Mouse (Mus musculus) CD4-positive helper T cell, adult 2 months (primary cell): ENCODE results near the gene AC131692.1.
"Not testable (repeated sequence)": the region's sequence is repeated elsewhere in the genome, so short reads cannot be mapped to it uniquely, and the experiment has no call there.

ENCODE experiments used
- DNase-seq: peaks from one replicate; pipeline ENCODE4 v3.0.0-alpha.2; 2012; ENCODE audit warnings: low read depth, missing footprints, low spot score

The AC131692.1 gene

DNA sequence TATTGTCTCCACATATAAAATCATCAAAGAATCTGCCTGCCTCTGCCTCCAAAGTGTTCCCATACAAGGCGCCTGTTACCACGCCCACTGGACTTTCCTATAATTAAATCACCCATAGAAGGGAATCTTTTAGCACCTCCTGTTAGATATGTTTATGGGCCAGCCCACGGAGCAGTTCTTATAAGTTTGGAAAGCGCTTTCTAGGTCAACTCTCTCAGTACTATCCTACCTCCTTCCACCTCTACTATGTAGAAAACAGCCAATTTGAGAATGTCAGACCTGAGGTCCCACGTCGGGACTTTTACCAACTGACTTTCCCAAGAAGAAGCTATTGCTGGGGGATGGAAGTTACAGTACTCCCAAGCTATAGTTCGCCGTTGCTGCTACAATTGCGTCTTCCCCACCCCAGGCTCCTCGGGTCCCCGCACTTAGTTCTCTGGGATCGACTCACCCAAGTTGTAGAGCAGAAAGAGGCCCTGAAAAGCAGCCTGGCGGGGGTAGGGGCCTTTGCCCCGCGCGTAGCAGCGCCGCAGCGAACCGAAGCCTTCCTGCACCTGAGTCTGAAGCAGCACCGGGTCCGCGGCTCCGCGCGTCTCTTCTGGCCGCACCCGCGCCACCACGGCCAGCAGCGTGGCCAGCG, 23.2 kb downstream of the AC131692.1 start:
- DNase-seq, result no peak

DNA sequence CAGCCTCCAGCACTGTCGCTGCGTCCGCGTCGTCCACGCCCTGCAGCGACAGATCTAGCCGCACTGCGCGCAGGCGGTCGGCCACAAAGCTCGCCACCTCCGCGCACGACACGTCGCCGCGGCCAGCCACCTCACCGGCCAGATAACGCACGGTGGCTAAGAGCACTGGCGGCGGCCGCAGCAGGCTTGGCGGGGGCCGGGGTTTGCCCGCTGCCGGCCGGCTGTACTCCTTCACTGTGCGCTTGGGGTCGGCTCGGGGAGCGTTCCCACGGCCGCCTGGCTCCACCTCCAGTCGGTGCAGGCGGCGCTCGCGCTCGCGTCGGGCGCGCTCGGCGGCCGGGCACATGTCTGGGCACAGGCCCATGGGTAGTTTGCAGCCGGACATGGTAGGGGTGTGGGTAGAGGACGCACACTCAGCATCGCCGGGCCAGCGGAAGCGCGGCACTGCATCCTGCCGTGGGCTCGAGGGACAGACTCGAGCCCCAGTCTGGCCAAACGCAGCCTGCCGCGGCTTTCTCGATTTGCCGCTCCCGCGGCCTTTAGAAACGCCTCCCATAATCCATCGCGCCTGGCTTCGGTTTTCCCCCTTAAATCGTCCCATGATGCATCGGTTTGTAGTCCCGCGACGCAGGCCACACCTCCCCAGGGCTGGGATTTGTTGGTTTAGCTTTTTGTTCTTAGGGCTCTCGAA, 23.9 kb downstream of the AC131692.1 start, which contains the start of gene Sac3d1:
Gene Sac3d1, minus strand, starts transcription at position 665 of the 691 bp plus-strand sequence.
- peak; percentile 93 for DNase-seq

DNA sequence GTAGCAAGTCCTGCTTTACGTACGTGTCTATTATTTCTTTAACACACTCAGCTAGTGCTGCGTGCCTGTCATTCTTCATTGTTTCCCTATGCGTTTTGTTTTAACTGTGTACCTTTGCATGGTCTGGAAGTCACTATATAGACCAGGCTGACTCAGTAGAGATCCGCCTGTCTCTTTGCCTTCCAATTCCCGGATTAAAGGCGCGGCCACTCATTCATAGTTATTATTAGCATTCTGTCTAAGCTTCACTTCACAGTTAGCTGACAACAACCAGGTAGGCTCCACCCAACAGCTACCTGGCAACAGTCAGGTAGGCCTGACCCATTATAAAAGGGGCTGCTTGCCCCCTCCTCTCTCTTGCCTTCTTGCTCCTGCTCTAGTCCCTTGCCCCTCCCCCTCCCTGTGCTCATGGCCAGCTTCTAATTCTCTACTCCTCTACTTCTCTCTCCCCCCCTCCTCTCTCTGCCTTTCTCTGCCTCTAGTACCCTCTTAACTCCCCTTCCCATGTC, 24.5 kb downstream of the AC131692.1 start:
- DNase-seq, result no peak

DNA sequence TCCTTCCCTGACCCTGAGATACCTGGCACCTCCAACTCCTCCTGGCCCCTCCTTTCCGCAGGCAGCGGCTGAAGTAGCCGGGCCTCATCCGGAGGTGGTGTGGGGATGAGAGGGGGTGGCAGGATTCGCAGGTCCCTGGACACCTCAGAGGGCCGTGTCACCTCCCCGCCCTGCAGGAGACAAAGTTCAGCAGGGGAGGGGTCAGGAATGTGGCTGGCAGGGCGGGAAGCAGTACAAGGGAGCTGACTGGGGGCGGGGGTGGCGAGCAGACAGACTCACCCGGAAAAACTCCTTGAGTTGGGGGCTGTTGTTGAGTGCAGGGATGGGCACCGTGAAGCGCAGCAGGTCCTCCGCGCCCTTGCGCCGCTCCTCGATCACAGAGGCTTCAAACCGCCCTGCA, 27.5 kb downstream of the AC131692.1 start:
- no peak for DNase-seq

DNA sequence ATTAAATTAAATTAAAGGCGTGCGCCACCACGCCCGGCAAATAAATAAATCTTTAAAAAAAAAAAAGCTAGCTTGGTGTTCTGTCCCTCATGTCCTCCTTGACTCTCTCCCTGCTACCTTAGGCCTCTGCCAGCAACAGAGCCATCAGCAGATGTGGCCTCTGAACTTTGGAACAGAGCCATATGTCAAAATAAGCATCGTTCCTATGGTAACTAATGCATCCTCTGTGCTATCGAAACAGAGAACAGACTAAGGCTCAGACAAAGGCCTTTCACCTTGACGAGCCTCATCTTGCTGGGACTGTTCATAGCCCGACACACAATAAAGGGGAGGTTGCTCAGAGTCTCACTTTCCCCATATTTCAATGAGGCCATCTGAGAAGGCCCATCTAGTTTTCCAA, 29.1 kb downstream of the AC131692.1 start:
- DNase-seq, result no peak

DNA sequence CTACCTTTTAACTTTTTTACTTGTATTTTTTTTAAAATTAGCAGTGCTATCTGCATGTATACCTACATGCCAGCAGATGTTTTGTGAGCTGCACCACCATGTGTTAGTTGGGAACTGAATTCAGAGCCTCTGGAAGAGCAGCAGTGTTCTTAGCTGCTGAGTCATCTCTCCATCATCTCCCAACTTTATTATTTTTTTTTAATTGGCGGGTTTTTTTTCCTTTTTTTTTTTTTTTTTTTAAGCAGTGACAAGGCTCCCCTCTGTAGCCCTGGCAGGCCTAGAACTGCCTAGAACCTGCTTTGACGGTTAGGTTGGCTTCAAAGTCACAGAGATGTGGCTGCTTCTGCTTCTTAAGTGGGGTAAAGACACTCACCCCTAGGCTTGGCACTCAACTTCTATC, 30.7 kb downstream of the AC131692.1 start:
- no peak for DNase-seq

DNA sequence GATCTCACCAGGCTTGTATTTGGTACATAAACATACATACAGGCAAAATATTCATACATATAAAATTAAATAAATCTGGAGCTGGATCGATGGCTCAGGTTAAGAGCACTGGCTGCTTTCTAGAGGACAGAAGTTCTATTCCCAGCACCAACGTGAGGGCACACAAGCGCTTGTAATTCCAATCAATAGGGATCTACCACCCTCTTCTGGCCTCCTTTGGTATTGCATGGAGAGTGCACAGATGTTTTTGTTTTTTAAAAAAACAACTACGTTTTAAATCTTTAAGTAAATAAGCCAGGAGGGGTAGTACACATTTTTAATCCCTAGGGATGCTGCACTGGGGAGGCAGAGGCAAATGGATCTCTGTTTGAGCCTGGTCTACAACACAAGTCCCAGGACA, 32.1 kb downstream of the AC131692.1 start:
- DNase-seq, result peak; percentile 81

DNA sequence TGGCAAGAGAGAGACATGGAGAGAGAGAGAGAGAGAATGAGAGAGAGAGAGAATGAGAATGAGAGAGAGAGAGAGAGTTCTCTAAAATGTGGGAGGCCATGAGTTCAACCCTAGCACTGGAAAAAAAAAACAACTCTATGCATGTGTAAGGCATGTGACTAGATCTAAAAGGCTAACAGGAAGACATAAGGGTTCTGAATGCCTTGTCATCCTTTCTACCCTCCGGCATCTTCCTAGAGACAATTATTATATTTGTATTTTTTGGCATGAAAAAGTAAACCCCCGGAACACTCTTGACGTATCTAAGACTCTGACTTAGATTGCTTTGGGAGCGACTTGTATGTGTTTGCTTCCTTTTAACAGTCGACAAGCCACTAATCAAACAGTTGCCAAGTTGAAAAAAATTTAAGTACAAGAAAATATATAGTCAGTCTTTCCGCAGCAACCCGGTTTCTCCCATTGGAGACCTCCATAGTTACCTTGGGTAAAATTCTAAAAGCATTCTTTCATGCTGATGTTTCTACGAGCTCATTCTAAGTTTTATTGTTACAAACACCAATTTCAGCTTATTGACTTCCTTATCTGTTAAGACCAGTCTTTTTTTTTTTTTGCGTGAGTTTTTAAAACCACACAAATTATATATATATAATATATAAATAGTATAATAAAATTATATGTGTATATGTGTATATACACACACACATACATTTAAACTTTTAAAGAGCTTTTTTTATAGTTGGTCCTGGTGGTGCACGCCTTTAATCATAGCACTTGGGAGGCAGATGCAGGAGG, 32.8 kb downstream of the AC131692.1 start:
- DNase-seq, result no peak

DNA sequence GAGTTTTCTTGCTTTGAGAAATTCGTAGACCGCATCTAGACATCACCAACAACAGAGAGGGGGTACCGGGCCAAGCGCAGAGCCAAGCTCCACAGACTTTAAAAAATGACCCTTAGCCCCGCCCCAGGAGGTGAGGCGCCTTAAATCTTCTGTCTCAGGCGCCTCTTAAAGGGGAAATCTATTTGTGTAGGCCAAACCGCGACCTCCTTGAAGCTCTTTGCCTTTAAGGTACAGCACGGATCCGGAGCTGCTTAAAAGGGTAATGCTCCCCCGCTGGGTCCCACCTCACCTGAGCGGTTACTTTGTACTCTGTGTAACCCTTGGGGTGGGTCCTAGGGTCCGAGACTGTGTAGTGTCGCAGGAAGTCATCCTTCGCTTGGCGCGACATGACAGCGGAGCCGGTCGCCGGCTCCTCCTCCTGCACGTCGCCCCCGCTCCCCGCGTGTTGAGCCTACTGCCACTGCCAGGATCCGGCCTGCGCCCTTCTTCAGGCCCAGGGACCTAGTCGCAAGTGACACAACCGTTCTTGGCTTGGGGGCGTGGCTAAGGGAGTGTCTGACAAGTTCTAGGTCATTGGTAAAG, 33.6 kb downstream of the AC131692.1 start, which contains the start of gene Snx15:
Gene Snx15, minus strand, starts transcription at position 545 of the 582 bp plus-strand sequence.
- peak; percentile 98 for DNase-seq

DNA sequence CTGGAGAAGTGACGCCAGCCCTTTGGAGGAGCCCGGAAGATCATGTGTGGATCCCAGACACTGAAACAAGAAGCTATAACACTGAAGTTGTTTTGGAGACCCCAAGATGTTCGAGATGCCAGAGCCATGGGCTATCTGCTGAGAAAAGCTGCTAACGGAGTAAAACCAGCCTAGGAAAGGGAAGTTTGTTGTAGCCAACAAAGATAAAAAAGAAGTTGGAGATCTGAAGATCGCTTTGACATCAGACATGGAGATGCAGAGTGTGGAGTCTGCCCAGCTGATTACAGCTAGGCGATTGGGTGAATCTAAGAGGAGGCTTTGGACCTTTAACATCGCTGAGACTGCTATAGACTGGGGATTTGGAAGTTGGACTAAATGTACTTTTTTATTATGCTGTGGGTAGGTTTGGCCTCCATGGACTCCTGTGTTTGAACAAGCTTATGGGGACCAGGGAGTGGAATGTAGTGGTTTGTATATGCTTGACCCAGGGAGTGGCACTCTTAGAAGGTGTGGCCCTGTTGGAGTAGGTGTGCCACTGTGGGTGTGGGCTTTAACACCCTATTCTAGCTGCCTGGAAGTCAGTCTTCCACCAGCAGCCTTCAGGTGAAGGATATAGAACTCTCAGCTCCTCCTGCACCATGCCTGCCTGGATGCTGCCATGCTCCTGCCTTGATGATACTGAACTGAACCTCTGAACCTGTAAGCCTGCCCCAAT, 36.4 kb downstream of the AC131692.1 start:
- not testable (repeated sequence) for DNase-seq

DNA sequence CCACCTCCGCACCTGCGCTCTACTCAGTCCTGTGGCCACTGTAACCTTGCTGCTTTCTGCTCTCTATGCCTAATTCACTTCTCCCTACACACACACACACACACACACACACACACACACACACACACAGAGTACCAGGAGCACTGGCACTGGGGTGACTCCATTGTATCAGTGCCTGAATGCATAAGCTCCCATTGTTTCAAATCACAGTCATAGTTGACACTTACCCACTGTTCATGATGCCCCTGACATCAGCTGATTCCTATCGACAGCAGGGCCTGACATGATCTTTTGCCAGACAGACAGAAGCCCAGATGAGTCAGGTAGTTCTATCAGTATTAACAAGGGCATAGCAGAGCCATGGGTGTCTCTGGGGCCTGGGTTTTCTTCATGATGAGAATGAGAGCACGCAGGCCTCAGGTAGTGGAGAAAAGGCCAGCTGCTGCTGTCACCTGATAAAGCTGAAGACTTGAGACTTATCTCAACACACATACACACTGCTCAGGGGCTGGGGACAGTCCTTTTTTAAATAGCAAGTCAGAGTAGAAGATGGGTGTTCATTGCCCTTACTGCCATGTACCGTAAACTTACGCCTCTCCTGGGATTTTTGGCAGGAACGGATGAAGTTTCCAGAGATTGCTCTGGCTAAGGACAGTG, 38.1 kb downstream of the AC131692.1 start:
- no peak for DNase-seq

DNA sequence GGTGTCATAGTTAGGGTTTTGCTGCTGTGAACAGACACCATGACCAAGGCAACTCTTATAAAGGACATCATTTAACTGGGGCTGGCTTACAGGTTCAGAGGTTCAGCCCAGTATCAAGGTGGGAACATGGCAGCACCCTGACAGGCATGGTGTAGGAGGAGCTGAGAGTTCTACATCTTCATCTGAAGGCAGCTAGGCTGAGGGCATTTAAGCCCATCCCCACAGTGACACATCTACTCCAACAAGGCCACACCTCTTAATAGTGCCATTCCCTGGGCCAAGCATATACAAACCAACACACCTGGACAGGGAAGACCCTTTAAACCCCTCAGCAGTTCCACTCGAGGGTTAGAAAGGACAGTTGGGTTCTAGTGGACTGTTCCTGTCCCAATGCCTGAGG, 39.0 kb downstream of the AC131692.1 start:
- not testable (repeated sequence) for DNase-seq

DNA sequence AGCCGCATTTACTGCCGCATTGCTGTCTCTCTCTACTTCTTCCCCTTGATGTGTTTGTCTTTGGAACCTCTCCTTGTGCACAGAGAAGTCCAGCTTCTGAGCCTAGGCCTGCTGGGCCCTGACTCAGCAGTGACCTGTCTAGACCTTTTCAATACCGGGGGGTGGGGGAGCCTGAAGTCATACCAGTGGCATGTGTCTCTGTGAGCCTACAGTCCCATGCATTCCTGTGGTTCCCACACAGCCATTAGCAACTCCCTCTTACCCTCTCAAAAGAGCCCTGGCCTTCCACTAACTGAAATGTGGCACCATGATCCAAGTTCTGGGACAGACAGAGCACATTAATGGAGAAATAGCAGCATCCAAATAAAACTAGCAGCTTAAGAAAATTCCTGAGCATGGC, 42.2 kb downstream of the AC131692.1 start:
- no peak for DNase-seq

DNA sequence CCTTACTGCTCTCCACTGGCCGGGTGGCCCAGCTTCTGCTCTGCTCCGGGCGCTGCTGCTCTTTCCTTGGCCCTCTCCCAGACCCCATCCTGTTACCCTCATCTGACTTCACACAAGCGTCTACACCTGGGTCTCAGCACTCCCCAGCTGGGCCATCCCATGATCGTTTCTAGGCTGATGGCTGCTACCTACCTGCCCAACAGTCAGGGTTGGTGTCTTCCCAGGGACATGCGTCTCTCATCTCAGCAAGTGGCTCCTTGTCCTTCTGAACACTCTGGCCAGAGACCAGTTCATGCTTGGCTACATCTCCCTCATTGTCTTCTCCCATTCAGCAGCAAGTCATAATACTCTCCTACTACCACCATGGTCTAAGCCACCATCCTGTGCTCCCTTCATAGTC, 45.5 kb downstream of the AC131692.1 start:
- DNase-seq, result no peak

DNA sequence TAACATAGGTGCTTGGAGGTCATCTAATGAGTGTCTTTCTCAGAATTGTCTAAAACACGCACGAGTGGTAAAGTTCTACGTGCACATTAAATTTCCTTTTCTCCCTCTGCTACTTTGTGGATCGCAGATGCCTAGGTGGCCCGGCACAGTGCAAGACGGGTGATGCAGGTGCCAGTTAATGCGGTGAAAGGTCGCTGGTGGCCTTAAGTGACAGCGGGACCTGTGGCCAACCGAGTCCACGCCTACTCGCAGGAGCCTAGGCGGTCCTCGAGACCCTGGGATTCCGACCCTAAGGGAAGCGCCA, 46.1 kb downstream of the AC131692.1 start:
- no peak for DNase-seq

DNA sequence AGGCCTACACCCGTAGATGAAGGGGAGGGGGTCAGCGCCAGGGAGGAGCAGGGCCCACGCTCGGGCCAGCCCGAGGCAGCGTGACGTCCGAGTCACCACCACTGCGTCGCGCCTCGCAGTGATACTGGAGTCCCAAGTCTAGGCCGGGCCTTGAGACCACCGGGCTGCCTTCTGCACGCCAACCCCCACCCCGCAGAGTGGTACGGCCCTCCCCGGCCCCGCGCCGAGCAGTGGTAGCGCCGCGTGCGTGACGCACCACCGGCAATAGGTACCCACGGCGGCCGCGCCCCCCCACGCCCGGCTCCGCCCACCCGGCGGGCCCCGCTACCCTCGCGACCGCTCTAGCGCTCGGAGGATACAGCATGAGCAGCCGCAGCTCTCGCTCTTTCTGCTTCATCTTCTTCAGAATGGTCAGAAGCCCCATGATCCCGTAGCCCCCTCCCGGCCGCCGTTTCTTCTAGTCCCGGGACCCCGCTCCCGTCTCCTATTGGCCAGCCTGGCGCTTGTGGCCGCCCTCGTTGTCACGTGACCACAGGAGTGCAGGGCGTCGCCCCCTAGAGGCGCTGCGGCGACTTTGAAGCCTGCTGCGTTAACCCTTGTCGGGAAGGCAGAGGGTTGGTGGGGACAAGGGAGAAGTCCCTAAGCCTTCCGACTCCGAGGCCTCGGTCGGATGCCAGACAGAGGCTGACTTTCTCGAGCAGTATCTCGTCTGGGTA, 46.6 kb downstream of the AC131692.1 start, which contains the start of gene Batf2:
Gene Batf2, plus strand, starts transcription at position 306 of the 716 bp plus-strand sequence.
- peak; percentile 96 for DNase-seq

DNA sequence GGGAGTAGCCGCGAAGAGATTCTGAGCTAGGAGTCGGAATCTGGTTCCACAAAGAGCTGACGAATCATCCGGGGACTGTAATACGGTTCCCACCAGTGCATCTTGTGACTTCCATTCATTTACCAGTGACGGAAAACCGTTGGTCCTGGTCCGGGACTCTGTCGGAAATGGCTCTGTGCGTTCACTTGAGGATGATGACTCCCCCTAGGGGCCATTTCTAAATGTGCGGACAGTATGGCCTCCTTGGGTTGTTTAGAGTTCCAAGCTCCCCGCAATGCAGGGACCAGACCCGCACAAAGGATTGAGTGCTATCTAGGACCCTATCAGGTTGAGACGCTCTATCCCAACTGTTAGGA, 47.2 kb downstream of the AC131692.1 start, which contains the start of gene Arl2:
Gene Arl2, minus strand, starts transcription at position 155 of the 356 bp plus-strand sequence.
- peak; percentile 89 for DNase-seq

DNA sequence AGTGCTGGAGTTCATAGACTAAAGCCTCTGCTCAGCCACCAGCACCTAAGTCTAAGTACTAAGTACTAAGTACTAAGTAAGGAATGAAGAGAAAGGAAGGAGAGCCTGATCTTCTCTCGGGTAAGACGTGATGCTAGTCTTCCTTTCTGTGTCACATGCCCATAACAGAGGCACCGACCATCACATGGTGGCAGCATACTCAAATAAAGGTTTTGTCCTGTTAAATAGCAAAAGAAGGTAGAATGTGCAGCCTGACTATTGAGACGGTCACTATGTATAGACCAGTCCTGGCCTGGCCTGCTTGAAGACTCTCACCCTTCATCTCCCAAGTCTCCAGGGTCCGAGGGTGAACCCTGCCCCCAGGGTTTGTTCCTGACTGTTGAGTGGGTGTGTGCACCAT, 50.6 kb downstream of the AC131692.1 start:
- no peak for DNase-seq
